Mouse (Mus musculus): ENCODE results near the gene Utrn.

GRCm38 (mm10) chr10:12704290-12704689, 164.9 kb downstream of the Utrn start:
- TF ChIP-seq CTCF (IDR thresholded peaks at IDR 0.05; ENCODE audit: extremely low read depth, insufficient read depth, insufficient read length, insufficient replicate concordance), result no peak
- TF ChIP-seq POLR2A (IDR thresholded peaks at IDR 0.05; ENCODE audit: low read depth, low read length), result no peak

All from spleen, adult 2 months (tissue).